Mouse (Mus musculus) forebrain, postnatal 0 days (tissue): ENCODE data around the gene Sowahd. TPM values are rescaled to one million over a fixed set of nuclear protein-coding genes. Genes with fewer than 3 reads are reported as not detected.

Experiments used
- ATAC-seq: fragments of 200-750 bp; cut with Nextera tagmentation; 2 replicates; pipeline ENCODE4 v1.8.0; 2017; ENCODE audit warnings: mild to moderate bottlenecking, moderate library complexity
- DNase-seq: peaks from one replicate; pipeline ENCODE4 v3.0.0-alpha.2; 2015
- H3K27ac ChIP-seq: fragments of 300-500 bp; sonication (generic); 2 replicates; pipeline ENCODE4 v1.5.1; 2014; ENCODE audit warnings: low read depth, mild to moderate bottlenecking, antibody characterized with exemption, low read length, moderate library complexity, mixed read lengths
- H3K27me3 ChIP-seq: fragments of 300-500 bp; sonication (generic); 2 replicates; pipeline ENCODE4 v1.6.1; 2014; ENCODE audit warnings: mild to moderate bottlenecking, low read length, mixed read lengths; ENCODE audit not compliant: insufficient read depth
- H3K36me3 ChIP-seq: fragments of 300-500 bp; sonication (generic); 2 replicates; pipeline ENCODE4 v1.6.1; 2014; ENCODE audit warnings: mild to moderate bottlenecking, moderate library complexity; ENCODE audit not compliant: insufficient read depth
- H3K4me1 ChIP-seq: fragments of 300-500 bp; sonication (generic); 2 replicates; pipeline ENCODE4 v1.6.1; 2014; ENCODE audit warnings: antibody characterized with exemption; ENCODE audit not compliant: insufficient read depth
- H3K4me2 ChIP-seq: fragments of 300-500 bp; sonication (generic); 2 replicates; pipeline ENCODE4 v1.6.1; 2014; ENCODE audit warnings: low read depth, mild to moderate bottlenecking, moderate library complexity
- H3K4me3 ChIP-seq: fragments of 300-500 bp; sonication (generic); 2 replicates; pipeline ENCODE4 v1.5.1; 2014; ENCODE audit warnings: low read depth, low read length, mixed read lengths
- H3K9ac ChIP-seq: fragments of 300-500 bp; sonication (generic); 2 replicates; pipeline ENCODE4 v1.6.1; 2014; ENCODE audit warnings: mild to moderate bottlenecking
- H3K9me3 ChIP-seq: fragments of 300-500 bp; sonication (generic); 2 replicates; pipeline ENCODE4 v1.6.1; 2016; ENCODE audit warnings: low read length
- CTCF ChIP-seq: sonication (generic); IDR thresholded peaks from 2 replicates; pipeline ENCODE4 v1.5.1; 2016; ENCODE audit warnings: antibody characterized with exemption, control low read depth, low read depth
- WGBS: fragments of 180-500 bp; shearing (Covaris S2); extraction: QIAGEN DNeasy Blood & Tissue Kit; methylation state at CpG from one replicate; pipeline ENCODE4 v1.1.7; 2014; 5-methylcytosine and 5-hydroxymethylcytosine counted together
- polyA plus RNA-seq: library from polyadenylated mRNA; unstranded; fragments of >200 nt; fragmentation: Nextera tagmentation; extraction: Ambion mirVana; gene quantifications from 2 replicates; pipeline ENCODE4 v1.2.1, GENCODE M21; 2015
- total RNA-seq: library from RNA; depleted of rRNA; stranded (reverse); fragments of >200 nt; gene quantifications from 2 replicates; pipeline ENCODE4 v1.2.3, GENCODE M21; 2014; rRNA removed

Sowahd gene
- total and polyA plus RNA-seq, 2 experiments from 2014 or later: 0.12 TPM; not detected in 1

GRCm38 (mm10) chrX:37095106-37095768, 46.6 kb downstream of the Sowahd start:
- DNase-seq: no peak
- Histone ChIP-seq H3K4me2 (no peak overlapping the region), H3K27me3 (no peaks in the 10 kb centered on the region), H3K36me3 (peaks cover 6% of the 10 kb centered on the region; the same call in 1 of the 2 replicates), H3K9me3 (no peaks in the 10 kb centered on the region), H3K4me1 (no peaks in the 10 kb centered on the region), H3K9ac (no peak overlapping the region), H3K27ac (no peak overlapping the region), H3K4me3 (no peak overlapping the region)
- 93% methylated on average over 11 of the region's 11 CpGs for whole genome bisulfite sequencing
- TF ChIP-seq CTCF: no peak
- ATAC-seq: no peak

GRCm38 (mm10) chrX:37098681-37099080, 50.0 kb downstream of the Sowahd start:
- Histone ChIP-seq H3K4me2 (no peak overlapping the region), H3K4me3 (no peak overlapping the region), H3K9ac (no peak overlapping the region), H3K27ac (no peak overlapping the region), H3K36me3 (peaks cover 3% of the 10 kb centered on the region; the same call in 1 of the 2 replicates), H3K4me1 (no peaks in the 10 kb centered on the region), H3K9me3 (no peaks in the 10 kb centered on the region), H3K27me3 (no peaks in the 10 kb centered on the region)
- ATAC-seq: no peak
- TF ChIP-seq CTCF: no peak
- 93% methylated on average over 3 of the region's 3 CpGs for WGBS
- DNase-seq: no peak

Other genes with a start within 250 kb of the Sowahd start
- gene Ube2a, start 174.9 kb upstream of the Sowahd start, total RNA-seq: 24.4 and 31.4 TPM in 2 replicates
- 125 and 145 TPM in 2 replicates for gene Ube2a, start 174.9 kb upstream of the Sowahd start, polyA plus RNA-seq
- 30.6 and 36.1 TPM in 2 replicates for gene C330007P06Rik, start 174.7 kb upstream of the Sowahd start, total RNA-seq
- 18.0 and 20.8 TPM in 2 replicates for gene C330007P06Rik, start 174.7 kb upstream of the Sowahd start, polyA plus RNA-seq
- gene Nkrf, start 145.9 kb upstream of the Sowahd start, total RNA-seq: 22.7 and 24.7 TPM in 2 replicates
- gene Nkrf, start 145.9 kb upstream of the Sowahd start, polyA plus RNA-seq: 8.7 and 10.5 TPM in 2 replicates
- 98.6 and 101 TPM in 2 replicates for gene Sept6, start 57.1 kb upstream of the Sowahd start, total RNA-seq
- 59.1 and 60.8 TPM in 2 replicates for gene Sept6, start 57.1 kb upstream of the Sowahd start, polyA plus RNA-seq
- gene Rpl39, start 36.6 kb downstream of the Sowahd start, total RNA-seq: 270 and 540 TPM in 2 replicates
- gene Rpl39, start 36.6 kb downstream of the Sowahd start, polyA plus RNA-seq: 360 and 524 TPM in 2 replicates
- 15.2 and 18.5 TPM in 2 replicates for gene Upf3b, start 61.5 kb downstream of the Sowahd start, total RNA-seq
- 17.8 and 21.1 TPM in 2 replicates for gene Upf3b, start 61.5 kb downstream of the Sowahd start, polyA plus RNA-seq
- gene Nkap, start 78.0 kb downstream of the Sowahd start, total RNA-seq: 25.2 and 30.6 TPM in 2 replicates
- gene Nkap, start 78.0 kb downstream of the Sowahd start, polyA plus RNA-seq: 10.6 and 19.5 TPM in 2 replicates
- gene Akap14, start 120.0 kb downstream of the Sowahd start, total RNA-seq: 0.31 and 0.48 TPM in 2 replicates
- gene Akap14, start 120.0 kb downstream of the Sowahd start, polyA plus RNA-seq: 0.18 and 0.58 TPM in 2 replicates
- 189 and 244 TPM in 2 replicates for gene Ndufa1, start 142.3 kb downstream of the Sowahd start, total RNA-seq
- gene Ndufa1, start 142.3 kb downstream of the Sowahd start, polyA plus RNA-seq: 644 and 741 TPM in 2 replicates
- 4.2 and 7.8 TPM in 2 replicates for gene Rnf113a1, start 142.4 kb downstream of the Sowahd start, total RNA-seq
- 22.9 and 24.0 TPM in 2 replicates for gene Rnf113a1, start 142.4 kb downstream of the Sowahd start, polyA plus RNA-seq
- gene Gm9, start 162.2 kb downstream of the Sowahd start, total RNA-seq: not detected in 2 replicates
- gene Gm9, start 162.2 kb downstream of the Sowahd start, polyA plus RNA-seq: not detected in 2 replicates
- not detected in 2 replicates for gene Rhox1, start 173.4 kb downstream of the Sowahd start, total RNA-seq
- not detected in 2 replicates for gene Rhox1, start 173.4 kb downstream of the Sowahd start, polyA plus RNA-seq
- gene Rhox2a, start 196.1 kb downstream of the Sowahd start, total RNA-seq: not detected in 2 replicates
- gene Rhox2a, start 196.1 kb downstream of the Sowahd start, polyA plus RNA-seq: not detected in 2 replicates
- gene Rhox3a, start 201.1 kb downstream of the Sowahd start, total RNA-seq: not detected in 2 replicates
- not detected in 2 replicates for gene Rhox3a, start 201.1 kb downstream of the Sowahd start, polyA plus RNA-seq
- gene Rhox4a, start 216.5 kb downstream of the Sowahd start, total RNA-seq: not detected in 2 replicates
- gene Rhox4a, start 216.5 kb downstream of the Sowahd start, polyA plus RNA-seq: not detected in 2 replicates